Mouse (Mus musculus): ENCODE results near the gene Fbxl2. TPM values are rescaled to one million over a fixed set of nuclear protein-coding genes. Genes with fewer than 3 reads are reported as not detected.

Gene Fbxl2
- total RNA-seq, 1 experiment from 2014 or later: 2.1 TPM

GRCm38 (mm10) chr9:114019012-114019762, 26.8 kb downstream of the Fbxl2 start:
- DNase-seq: no peak

- no peak for DNase-seq
Measured at GRCm38 (mm10) chr9:114016402-114016801, 29.6 kb downstream of the Fbxl2 start.

- DNase-seq: no peak
Measured at GRCm38 (mm10) chr9:114015724-114016123, 30.3 kb downstream of the Fbxl2 start.

GRCm38 (mm10) chr9:114014034-114014433, 32.0 kb downstream of the Fbxl2 start:
- no peak for DNase-seq

- no peak for DNase-seq
Measured at GRCm38 (mm10) chr9:114011203-114011602, 34.8 kb downstream of the Fbxl2 start.

- no peak for DNase-seq
Measured at GRCm38 (mm10) chr9:114009526-114009925, 36.5 kb downstream of the Fbxl2 start.

GRCm38 (mm10) chr9:114007850-114008350, 38.1 kb downstream of the Fbxl2 start:
- DNase-seq: no peak

GRCm38 (mm10) chr9:114006801-114007200, 39.2 kb downstream of the Fbxl2 start:
- no peak for DNase-seq

GRCm38 (mm10) chr9:113998311-113998710, 47.7 kb downstream of the Fbxl2 start:
- no peak for DNase-seq

GRCm38 (mm10) chr9:113992810-113993209, 53.2 kb downstream of the Fbxl2 start:
- no peak for DNase-seq

- peak; percentile 89 for DNase-seq
Measured at GRCm38 (mm10) chr9:113990547-113991248, 55.3 kb downstream of the Fbxl2 start.

GRCm38 (mm10) chr9:113984946-113985620, 60.9 kb downstream of the Fbxl2 start:
- DNase-seq: no peak

- no peak for DNase-seq
Measured at GRCm38 (mm10) chr9:113982883-113983670, 62.9 kb downstream of the Fbxl2 start.

GRCm38 (mm10) chr9:113982451-113982850, 63.5 kb downstream of the Fbxl2 start:
- DNase-seq: no peak

GRCm38 (mm10) chr9:113981099-113981880, 64.7 kb downstream of the Fbxl2 start:
- peak; percentile 60 for DNase-seq

GRCm38 (mm10) chr9:113979356-113979755, 66.6 kb downstream of the Fbxl2 start:
- DNase-seq: peak; percentile 25

GRCm38 (mm10) chr9:113978656-113979055, 67.3 kb downstream of the Fbxl2 start:
- DNase-seq: no peak

GRCm38 (mm10) chr9:113977225-113977840, 68.7 kb downstream of the Fbxl2 start:
- DNase-seq: no peak

GRCm38 (mm10) chr9:113976264-113976663, 69.7 kb downstream of the Fbxl2 start:
- no peak for DNase-seq

GRCm38 (mm10) chr9:113975442-113975841, 70.5 kb downstream of the Fbxl2 start:
- no peak for DNase-seq

- no peak for DNase-seq
Measured at GRCm38 (mm10) chr9:113974945-113975344, 71.0 kb downstream of the Fbxl2 start.

Data from adrenal gland, postnatal 14 days (tissue).